Mouse (Mus musculus): Measurements from ENCODE around the gene Evl. TPM values are rescaled to one million over a fixed set of nuclear protein-coding genes. Genes with fewer than 3 reads are reported as not detected.
"Not testable (repeated sequence)": the region's sequence is repeated elsewhere in the genome, so short reads cannot be mapped to it uniquely, and the experiment has no call there.

Gene Evl
- polyA plus RNA-seq, 1 experiment: 178 TPM

- Histone ChIP-seq H3K27ac (ENCODE audit: insufficient read depth, low read length) (no peak overlapping the region), H3K4me3 (ENCODE audit: insufficient read depth, low read length) (no peak overlapping the region), H3K4me1 (ENCODE audit: control insufficient read depth, insufficient read depth, low read length) (no peaks in the 10 kb centered on the region)
- no peak for TF ChIP-seq CTCF (IDR thresholded peaks at IDR 0.05; ENCODE audit: extremely low read depth, insufficient read depth, low read length)
- TF ChIP-seq POLR2A (IDR thresholded peaks at IDR 0.05; ENCODE audit: extremely low read depth, insufficient read depth, low read length): no peak
These were observed 156.5 kb downstream of the Evl start for GRCm38 (mm10) chr12:108710861-108711615.

- Histone ChIP-seq H3K4me3 (ENCODE audit: insufficient read depth, low read length) (no peak overlapping the region), H3K4me1 (ENCODE audit: control insufficient read depth, insufficient read depth, low read length) (no peaks in the 10 kb centered on the region), H3K27ac (ENCODE audit: insufficient read depth, low read length) (no peak overlapping the region)
- TF ChIP-seq CTCF (IDR thresholded peaks at IDR 0.05; ENCODE audit: extremely low read depth, insufficient read depth, low read length): no peak
- no peak for TF ChIP-seq POLR2A (IDR thresholded peaks at IDR 0.05; ENCODE audit: extremely low read depth, insufficient read depth, low read length)
These were observed 158.0 kb downstream of the Evl start for GRCm38 (mm10) chr12:108712481-108712880.

- H3K4me1 ChIP-seq (ENCODE audit: control insufficient read depth, insufficient read depth, low read length); H3K4me3 ChIP-seq (ENCODE audit: insufficient read depth, low read length); H3K27ac ChIP-seq (ENCODE audit: insufficient read depth, low read length): not testable (repeated sequence)
These were observed 159.5 kb downstream of the Evl start for GRCm38 (mm10) chr12:108713972-108714371.

- no peak overlapping the region for H3K4me3 ChIP-seq (ENCODE audit: insufficient read depth, low read length)
- no peaks in the 10 kb centered on the region for H3K4me1 ChIP-seq (ENCODE audit: control insufficient read depth, insufficient read depth, low read length)
- no peak for TF ChIP-seq CTCF (IDR thresholded peaks at IDR 0.05; ENCODE audit: extremely low read depth, insufficient read depth, low read length)
- TF ChIP-seq POLR2A (IDR thresholded peaks at IDR 0.05; ENCODE audit: extremely low read depth, insufficient read depth, low read length): no peak
These were observed 161.3 kb downstream of the Evl start for GRCm38 (mm10) chr12:108715854-108716253.

GRCm38 (mm10) chr12:108718485-108718884, 164.0 kb downstream of the Evl start:
- no peak for TF ChIP-seq CTCF (IDR thresholded peaks at IDR 0.05; ENCODE audit: extremely low read depth, insufficient read depth, low read length)
- TF ChIP-seq POLR2A (IDR thresholded peaks at IDR 0.05; ENCODE audit: extremely low read depth, insufficient read depth, low read length): no peak
- no peak overlapping the region for H3K4me3 ChIP-seq (ENCODE audit: insufficient read depth, low read length)
- no peak overlapping the region for H3K27ac ChIP-seq (ENCODE audit: insufficient read depth, low read length)

More at GRCm38 (mm10) chr12:108715854-108716253, 161.3 kb downstream of the Evl start:
- no peak overlapping the region for H3K27ac ChIP-seq (ENCODE audit: insufficient read depth, low read length)

GRCm38 (mm10) chr12:108722464-108722863, 167.9 kb downstream of the Evl start:
- Histone ChIP-seq H3K27ac (ENCODE audit: insufficient read depth, low read length) (no peak overlapping the region), H3K4me3 (ENCODE audit: insufficient read depth, low read length) (no peak overlapping the region), H3K4me1 (ENCODE audit: control insufficient read depth, insufficient read depth, low read length) (no peaks in the 10 kb centered on the region)
- TF ChIP-seq CTCF (IDR thresholded peaks at IDR 0.05; ENCODE audit: extremely low read depth, insufficient read depth, low read length): no peak
- TF ChIP-seq POLR2A (IDR thresholded peaks at IDR 0.05; ENCODE audit: extremely low read depth, insufficient read depth, low read length): no peak

More at GRCm38 (mm10) chr12:108718485-108718884, 164.0 kb downstream of the Evl start:
- H3K4me1 ChIP-seq (ENCODE audit: control insufficient read depth, insufficient read depth, low read length): no peaks in the 10 kb centered on the region

GRCm38 (mm10) chr12:108723841-108724240, 169.3 kb downstream of the Evl start:
- Histone ChIP-seq H3K27ac (ENCODE audit: insufficient read depth, low read length) (no peak overlapping the region), H3K4me1 (ENCODE audit: control insufficient read depth, insufficient read depth, low read length) (no peaks in the 10 kb centered on the region), H3K4me3 (ENCODE audit: insufficient read depth, low read length) (no peak overlapping the region)
- TF ChIP-seq POLR2A (IDR thresholded peaks at IDR 0.05; ENCODE audit: extremely low read depth, insufficient read depth, low read length) (no peak), CTCF (IDR thresholded peaks at IDR 0.05; ENCODE audit: extremely low read depth, insufficient read depth, low read length) (no peak)

GRCm38 (mm10) chr12:108734386-108734785, 179.9 kb downstream of the Evl start:
- TF ChIP-seq POLR2A (IDR thresholded peaks at IDR 0.05; ENCODE audit: extremely low read depth, insufficient read depth, low read length): no peak
- no peak for TF ChIP-seq CTCF (IDR thresholded peaks at IDR 0.05; ENCODE audit: extremely low read depth, insufficient read depth, low read length)
- Histone ChIP-seq H3K4me3 (ENCODE audit: insufficient read depth, low read length) (no peak overlapping the region), H3K27ac (ENCODE audit: insufficient read depth, low read length) (no peak overlapping the region), H3K4me1 (ENCODE audit: control insufficient read depth, insufficient read depth, low read length) (no peaks in the 10 kb centered on the region)

GRCm38 (mm10) chr12:108737838-108738237, 183.3 kb downstream of the Evl start:
- H3K4me3 ChIP-seq (ENCODE audit: insufficient read depth, low read length): no peak overlapping the region
- no peak overlapping the region for H3K27ac ChIP-seq (ENCODE audit: insufficient read depth, low read length)
- no peaks in the 10 kb centered on the region for H3K4me1 ChIP-seq (ENCODE audit: control insufficient read depth, insufficient read depth, low read length)
- TF ChIP-seq CTCF (IDR thresholded peaks at IDR 0.05; ENCODE audit: extremely low read depth, insufficient read depth, low read length) (no peak), POLR2A (IDR thresholded peaks at IDR 0.05; ENCODE audit: extremely low read depth, insufficient read depth, low read length) (no peak)

Other genes with a start within 250 kb of the Evl start
- gene Hhipl1, start 248.4 kb upstream of the Evl start, polyA plus RNA-seq (2012; rRNA removed): 9.8 and 10.6 TPM in 2 replicates
- gene Cyp46a1, start 220.3 kb upstream of the Evl start, polyA plus RNA-seq (2012; rRNA removed): 463 and 465 TPM in 2 replicates
- 76.5 and 76.6 TPM in 2 replicates for gene Eml1, start 183.8 kb upstream of the Evl start, polyA plus RNA-seq (2012; rRNA removed)
- gene Degs2, start 147.6 kb downstream of the Evl start, polyA plus RNA-seq (2012; rRNA removed): 8.5 and 9.4 TPM in 2 replicates
- 22.1 and 23.2 TPM in 2 replicates for gene Yy1, start 238.3 kb downstream of the Evl start, polyA plus RNA-seq (2012; rRNA removed)